ENCODE assay signal across 8 mouse cellular contexts in the genomic region with DNA sequence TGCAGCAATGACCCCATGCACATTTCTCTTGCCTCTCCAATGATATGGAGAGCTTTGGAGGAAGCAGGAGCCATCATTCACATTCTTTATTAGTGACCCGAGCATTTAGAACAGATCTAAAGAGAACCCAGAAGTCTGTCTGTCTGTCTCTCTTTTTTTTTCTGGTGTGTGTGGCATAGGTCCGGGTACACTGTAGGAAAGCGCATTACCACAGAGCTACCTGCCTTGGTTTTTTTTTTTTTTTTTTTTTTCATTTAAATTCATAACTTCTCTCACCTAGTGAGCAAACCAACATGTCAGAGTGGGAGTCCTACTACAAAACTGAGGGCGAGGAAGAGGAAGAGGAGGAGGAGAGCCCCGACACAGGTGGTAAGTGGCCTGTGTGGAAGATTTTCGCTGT. TPM values are rescaled to one million over a fixed set of nuclear protein-coding genes. Genes with fewer than 3 reads are reported as not detected.
DNase-seq lines count a peak whose midpoint lies in the region; ATAC-seq and TF ChIP-seq lines count a peak whose summit lies in the region.

No protein-coding gene starts in this region.

- H3K4me3 ChIP-seq in heart, embryonic 14.5 days (ENCODE audit: control insufficient read depth in 1 of 2, insufficient read depth in 1 of 2, low read depth in 1 of 2, low read length in 2 of 2), result peak overlapping the region; percentile 67 to 87
- peak overlapping the region; percentile 89 to 90 for H3K4me3 ChIP-seq in ES-E14 (ENCODE audit: insufficient read depth in 1 of 2, low read depth in 1 of 2, low read length in 2 of 2, poor library complexity in 1 of 2, severe bottlenecking in 1 of 2)
- peak overlapping the region; percentile 97 for H3K4me3 ChIP-seq in forebrain, postnatal 0 days (ENCODE audit: low read depth, low read length)
- H3K4me3 ChIP-seq in midbrain, embryonic 10.5 days, result peak overlapping the region; percentile 85

- no peaks in the 10 kb centered on the region for H3K9me3 ChIP-seq in heart, embryonic 14.5 days (ENCODE audit: control insufficient read depth, low read length)
- H3K9me3 ChIP-seq in ES-E14 (ENCODE audit: control insufficient read depth, insufficient read depth, low read depth, low read length), result no peaks in the 10 kb centered on the region
- H3K9me3 ChIP-seq in forebrain, postnatal 0 days (ENCODE audit: low read length), result no peaks in the 10 kb centered on the region
- no peaks in the 10 kb centered on the region for H3K9me3 ChIP-seq in midbrain, embryonic 10.5 days (replicated peaks)

- peak overlapping the region; percentile 63 to 71 for H3K27ac ChIP-seq in heart, embryonic 14.5 days (replicated peaks in 1 of 2; ENCODE audit: control insufficient read depth in 1 of 2, insufficient read depth in 1 of 2, low read depth in 2 of 2, low read length in 2 of 2)
- H3K27ac ChIP-seq in ES-E14 (ENCODE audit: insufficient read depth, low read depth, low read length, poor library complexity, severe bottlenecking), result peak overlapping the region; percentile 45
- peak overlapping the region; percentile 75 for H3K27ac ChIP-seq in forebrain, postnatal 0 days (ENCODE audit: low read depth, low read length)
- peak overlapping the region; percentile 91 for H3K27ac ChIP-seq in midbrain, embryonic 10.5 days (replicated peaks)

- no peaks in the 10 kb centered on the region for H3K27me3 ChIP-seq in heart, embryonic 14.5 days (ENCODE audit: control insufficient read depth, insufficient read depth, low read length)
- no peaks in the 10 kb centered on the region for H3K27me3 ChIP-seq in forebrain, postnatal 0 days (ENCODE audit: insufficient read depth, low read length)
- no peaks in the 10 kb centered on the region for H3K27me3 ChIP-seq in midbrain, embryonic 10.5 days (ENCODE audit: low read depth, poor library complexity, severe bottlenecking)

- in situ Hi-C loops in ES-E14 (cut with MboI; ENCODE audit: low sequenced_read_pairs in 2 of 2, unreplicated experiment in 2 of 2), result no loop called here

- H3K4me2 ChIP-seq in heart, embryonic 14.5 days (ENCODE audit: low read length), result peak overlapping the region; percentile 91
- H3K4me2 ChIP-seq in forebrain, postnatal 0 days (ENCODE audit: low read depth), result peak overlapping the region; percentile 87

- no peak for TF ChIP-seq CTCF in forebrain, postnatal 0 days (IDR thresholded peaks at IDR 0.05; ENCODE audit: low read depth)

- 18% methylated on average over 6 of the region's 6 CpGs for WGBS in heart, embryonic 14.5 days
- 15% methylated on average over 6 of the region's 6 CpGs for WGBS in forebrain, postnatal 0 days
- WGBS in midbrain, embryonic 10.5 days, result 25% methylated on average over 6 of the region's 6 CpGs

- peaks cover 4 to 19% of the 10 kb centered on the region in 2 experiments for H3K4me1 ChIP-seq in heart, embryonic 14.5 days (ENCODE audit: control insufficient read depth in 2 of 2, insufficient read depth in 2 of 2, low read length in 2 of 2)
- H3K4me1 ChIP-seq in ES-E14 (ENCODE audit: control insufficient read depth in 2 of 2, insufficient read depth in 2 of 2, low read length in 2 of 2, poor library complexity in 1 of 2), result no peaks in the 10 kb centered on the region; a peak in 2 of 4 replicates
- peaks cover 10% of the 10 kb centered on the region; the same call in 1 of the 2 replicates for H3K4me1 ChIP-seq in forebrain, postnatal 0 days (ENCODE audit: insufficient read depth)
- H3K4me1 ChIP-seq in midbrain, embryonic 10.5 days, result peaks cover 36% of the 10 kb centered on the region

- H3K9ac ChIP-seq in heart, embryonic 14.5 days (ENCODE audit: low read length), result peak overlapping the region; percentile 74
- peak overlapping the region; percentile 85 for H3K9ac ChIP-seq in ES-E14 (ENCODE audit: insufficient read depth, low read depth, low read length, poor library complexity, severe bottlenecking)
- peak overlapping the region; percentile 78 for H3K9ac ChIP-seq in forebrain, postnatal 0 days

- ATAC-seq in heart, embryonic 14.5 days (ENCODE audit: insufficient number of reproducible peaks, insufficient read depth, low FRiP score, low read depth), result no peak
- no peak for ATAC-seq in forebrain, postnatal 0 days

- DNase-seq in heart, postnatal 25 days (ENCODE audit: low spot score), result no peak
- DNase-seq in ES-E14 (ENCODE audit: low read depth, low spot score), result no peak
- DNase-seq in forebrain, postnatal 0 days, result no peak
- no peak for DNase-seq in midbrain, embryonic 10.5 days (ENCODE audit: low spot score)
- no peak for DNase-seq in spleen, postnatal 10 days (ENCODE audit: low spot score in 2 of 2)
- no peak for DNase-seq in frontal cortex, postnatal 25 days (ENCODE audit: low spot score in 2 of 2)
- DNase-seq in retina, embryonic 14.5 days (ENCODE audit: low spot score), result no peak

- intact Hi-C loops in heart, postnatal 25 days (cut with DNase I), result no loop called here

- H3K36me3 ChIP-seq in heart, embryonic 14.5 days (ENCODE audit: control insufficient read depth, insufficient read depth, low read length), result peaks cover 18% of the 10 kb centered on the region; the same call in 1 of the 2 replicates
- H3K36me3 ChIP-seq in ES-E14 (ENCODE audit: control insufficient read depth, insufficient read depth, low read length, poor library complexity, severe bottlenecking), result peaks cover 8% of the 10 kb centered on the region
- H3K36me3 ChIP-seq in forebrain, postnatal 0 days (ENCODE audit: insufficient read depth), result peaks cover 5% of the 10 kb centered on the region
- peaks cover 37% of the 10 kb centered on the region for H3K36me3 ChIP-seq in midbrain, embryonic 10.5 days

TF ChIP-seq in ES-E14, 5 proteins besides CTCF, POLR2A, EP300 and RAD21:
- TF ChIP-seq ZNF384 (IDR thresholded peaks at IDR 0.05; ENCODE audit: low read depth, low read length), result no peak
- no peak for TF ChIP-seq HCFC1 (IDR thresholded peaks at IDR 0.05; ENCODE audit: borderline replicate concordance, insufficient read depth, low read length)
- TF ChIP-seq MAFK (IDR thresholded peaks at IDR 0.05; ENCODE audit: insufficient read depth, low read depth, low read length), result no peak
- no peak for TF ChIP-seq ZC3H11A (IDR thresholded peaks at IDR 0.05; ENCODE audit: borderline replicate concordance, low read depth, low read length)
- no peak for TF ChIP-seq CHD2 (IDR thresholded peaks at IDR 0.05; ENCODE audit: low read depth, low read length)

RNA-seq across cellular contexts. Expression of a gene that starts 16.8 kb away (rescaled TPM):
- polyA plus RNA-seq in heart, embryonic 14.5 days (2014; fragmentation: Nextera tagmentation; extraction: Ambion mirVana), result 19.8 and 21.8 TPM in 2 replicates
- total RNA-seq in heart, postnatal 25 days (2021), result 10 to 100 TPM; 24.4 to 25.9 TPM
- 8.8 and 15.9 TPM in 2 replicates for total RNA-seq in ES-E14 (2012; rRNA removed)
- total RNA-seq in forebrain, postnatal 0 days (2014; rRNA removed), result 17.5 and 21.2 TPM in 2 replicates
- polyA plus RNA-seq in forebrain, postnatal 0 days (2015; fragmentation: Nextera tagmentation; extraction: Ambion mirVana), result 31.8 and 40.1 TPM in 2 replicates
- polyA plus RNA-seq in midbrain, embryonic 10.5 days (2016; fragmentation: Nextera tagmentation; extraction: Ambion mirVana), result 34.3 and 37.7 TPM in 2 replicates

RNA-seq across cellular contexts. Expression of a gene that starts 29.2 kb away (rescaled TPM):
- polyA plus RNA-seq in heart, embryonic 14.5 days (2014; fragmentation: Nextera tagmentation; extraction: Ambion mirVana), result 57.7 and 64.1 TPM in 2 replicates
- total RNA-seq in heart, postnatal 25 days (2021), result 10 to 100 TPM; 21.4 to 23.5 TPM
- total RNA-seq in ES-E14 (2012; rRNA removed), result 69.1 and 84.6 TPM in 2 replicates
- total RNA-seq in forebrain, postnatal 0 days (2014; rRNA removed), result 28.4 and 34.8 TPM in 2 replicates
- 25.6 and 29.5 TPM in 2 replicates for polyA plus RNA-seq in forebrain, postnatal 0 days (2015; fragmentation: Nextera tagmentation; extraction: Ambion mirVana)
- 68.6 and 75.1 TPM in 2 replicates for polyA plus RNA-seq in midbrain, embryonic 10.5 days (2016; fragmentation: Nextera tagmentation; extraction: Ambion mirVana)

RNA-seq across cellular contexts. Expression of a gene that starts 30.6 kb away (rescaled TPM):
- 160 and 178 TPM in 2 replicates for polyA plus RNA-seq in heart, embryonic 14.5 days (2014; fragmentation: Nextera tagmentation; extraction: Ambion mirVana)
- total RNA-seq in heart, postnatal 25 days (2021), result 10 to 100 TPM; 48.2 to 52.5 TPM
- 212 and 293 TPM in 2 replicates for total RNA-seq in ES-E14 (2012; rRNA removed)
- 155 and 174 TPM in 2 replicates for total RNA-seq in forebrain, postnatal 0 days (2014; rRNA removed)
- 283 and 337 TPM in 2 replicates for polyA plus RNA-seq in forebrain, postnatal 0 days (2015; fragmentation: Nextera tagmentation; extraction: Ambion mirVana)
- polyA plus RNA-seq in midbrain, embryonic 10.5 days (2016; fragmentation: Nextera tagmentation; extraction: Ambion mirVana), result 323 and 376 TPM in 2 replicates

RNA-seq across cellular contexts. Expression of a gene that starts 36.5 kb away (rescaled TPM):
- polyA plus RNA-seq in heart, embryonic 14.5 days (2014; fragmentation: Nextera tagmentation; extraction: Ambion mirVana), result not detected in 2 replicates
- not detected for total RNA-seq in heart, postnatal 25 days (2021)
- 29.9 and 41.1 TPM in 2 replicates for total RNA-seq in ES-E14 (2012; rRNA removed)
- total RNA-seq in forebrain, postnatal 0 days (2014; rRNA removed), result not detected in 2 replicates
- not detected in 2 replicates for polyA plus RNA-seq in forebrain, postnatal 0 days (2015; fragmentation: Nextera tagmentation; extraction: Ambion mirVana)
- not detected in 2 replicates for polyA plus RNA-seq in midbrain, embryonic 10.5 days (2016; fragmentation: Nextera tagmentation; extraction: Ambion mirVana)

RNA-seq across cellular contexts. Expression of a gene that starts 42.1 kb away (rescaled TPM):
- not detected in 2 replicates for polyA plus RNA-seq in heart, embryonic 14.5 days (2014; fragmentation: Nextera tagmentation; extraction: Ambion mirVana)
- not detected for total RNA-seq in heart, postnatal 25 days (2021)
- total RNA-seq in ES-E14 (2012; rRNA removed), result not detected in 2 replicates
- not detected in 2 replicates for total RNA-seq in forebrain, postnatal 0 days (2014; rRNA removed)
- polyA plus RNA-seq in forebrain, postnatal 0 days (2015; fragmentation: Nextera tagmentation; extraction: Ambion mirVana), result not detected in 2 replicates
- not detected in 2 replicates for polyA plus RNA-seq in midbrain, embryonic 10.5 days (2016; fragmentation: Nextera tagmentation; extraction: Ambion mirVana)
